Mouse (Mus musculus) embryonic facial prominence, embryonic 14.5 days (tissue): ENCODE results near the gene Anks1. TPM values are rescaled to one million over a fixed set of nuclear protein-coding genes. Genes with fewer than 3 reads are reported as not detected.

ENCODE experiments used
- ATAC-seq: fragments of 200-750 bp; cut with Nextera tagmentation; 2 replicates; pipeline ENCODE4 v1.8.0; 2017; ENCODE audit warnings: low read depth, moderate number of reproducible peaks, moderate TSS enrichment
- DNase-seq: peaks from one replicate; pipeline ENCODE4 v3.0.0-alpha.2; 2015; ENCODE audit warnings: low spot score
- H3K27ac ChIP-seq: fragments of 300-500 bp; sonication (generic); replicated peaks from 2 replicates; pipeline ENCODE4 v1.5.1; 2014; ENCODE audit warnings: low read depth, mild to moderate bottlenecking, low read length, moderate library complexity
- H3K27me3 ChIP-seq: fragments of 300-500 bp; sonication (generic); replicated peaks from 2 replicates; pipeline ENCODE4 v1.6.1; 2014; ENCODE audit warnings: low read length; ENCODE audit not compliant: control insufficient read depth, insufficient read depth
- H3K36me3 ChIP-seq: fragments of 300-500 bp; sonication (generic); 2 replicates; pipeline ENCODE4 v1.6.1; 2014; ENCODE audit warnings: low read length, mixed read lengths; ENCODE audit not compliant: control insufficient read depth, insufficient read depth
- H3K4me1 ChIP-seq: fragments of 300-500 bp; sonication (generic); 2 replicates; pipeline ENCODE4 v1.6.1; 2014; ENCODE audit warnings: antibody characterized with exemption, low read length; ENCODE audit not compliant: control insufficient read depth, insufficient read depth
- H3K4me2 ChIP-seq: fragments of 300-500 bp; sonication (generic); 2 replicates; pipeline ENCODE4 v1.6.1; 2014; ENCODE audit warnings: low read depth, mild to moderate bottlenecking, low read length, moderate library complexity, mixed read lengths
- H3K4me3 ChIP-seq: fragments of 300-500 bp; sonication (generic); 2 replicates; pipeline ENCODE4 v1.5.1; 2014; ENCODE audit warnings: low read depth, mild to moderate bottlenecking, low read length
- H3K9ac ChIP-seq: fragments of 300-500 bp; sonication (generic); 2 replicates; pipeline ENCODE4 v1.6.1; 2014; ENCODE audit warnings: low read depth, mild to moderate bottlenecking, low read length, moderate library complexity, mixed read lengths
- H3K9me3 ChIP-seq: fragments of 300-500 bp; sonication (generic); 2 replicates; pipeline ENCODE4 v1.6.1; 2016; ENCODE audit warnings: low read length; ENCODE audit not compliant: control insufficient read depth
- WGBS: fragments of 180-500 bp; shearing (Covaris S2); extraction: QIAGEN DNeasy Blood & Tissue Kit; methylation state at CpG from one replicate; pipeline ENCODE4 v1.1.7; 2014; 5-methylcytosine and 5-hydroxymethylcytosine counted together
- polyA plus RNA-seq: library from polyadenylated mRNA; unstranded; fragments of >200 nt; fragmentation: Nextera tagmentation; extraction: Ambion mirVana; gene quantifications from 2 replicates; pipeline ENCODE4 v1.2.1, GENCODE M21; 2014

The Anks1 gene
- polyA plus RNA-seq, 1 experiment from 2014 or later: 14.2 TPM

GRCm38 (mm10) chr17:28088718-28089117 is 179.6 kb downstream of the Anks1 start:
- Histone ChIP-seq H3K36me3 (no peaks in the 10 kb centered on the region), H3K9me3 (peaks cover 6% of the 10 kb centered on the region; the same call in 1 of the 2 replicates), H3K27me3 (no peaks in the 10 kb centered on the region), H3K9ac (no peak overlapping the region), H3K4me1 (0 out of 2 replicates have a peak, but pooled peaks cover 3% of the 10 kb centered on the region), H3K4me3 (no peak overlapping the region), H3K27ac (no peak overlapping the region), H3K4me2 (no peak overlapping the region)
- 96% methylated on average over 6 of the region's 6 CpGs for WGBS
- DNase-seq (no peak), ATAC-seq (no peak)

DNA sequence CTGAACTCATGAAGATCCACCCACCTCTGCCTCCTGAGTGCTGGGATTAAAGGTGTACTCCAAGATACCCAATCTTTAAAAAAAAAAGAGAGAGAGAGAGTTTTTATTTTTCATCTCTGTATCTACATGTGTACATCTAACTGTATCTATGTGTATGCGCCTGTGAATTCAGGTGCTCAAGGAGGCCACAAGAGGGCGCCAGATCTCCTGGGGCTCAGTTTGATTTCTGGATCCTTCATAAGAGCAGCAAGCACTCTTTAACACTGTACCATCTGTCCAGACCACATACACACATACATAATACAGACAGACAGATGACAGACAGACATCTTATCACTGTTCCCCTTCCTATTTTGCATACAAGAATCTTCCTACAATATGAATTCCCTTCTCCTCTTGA is 183.2 kb downstream of the Anks1 start:
- Histone ChIP-seq H3K4me1 (no peaks in the 10 kb centered on the region), H3K27me3 (no peaks in the 10 kb centered on the region), H3K4me2 (no peak overlapping the region), H3K27ac (no peak overlapping the region), H3K9me3 (peaks cover 9% of the 10 kb centered on the region; the same call in 1 of the 2 replicates), H3K9ac (no peak overlapping the region), H3K4me3 (no peak overlapping the region), H3K36me3 (no peaks in the 10 kb centered on the region)
- ATAC-seq (no peak), DNase-seq (no peak)
- WGBS: 91% methylated on average over 2 of the region's 2 CpGs

DNA sequence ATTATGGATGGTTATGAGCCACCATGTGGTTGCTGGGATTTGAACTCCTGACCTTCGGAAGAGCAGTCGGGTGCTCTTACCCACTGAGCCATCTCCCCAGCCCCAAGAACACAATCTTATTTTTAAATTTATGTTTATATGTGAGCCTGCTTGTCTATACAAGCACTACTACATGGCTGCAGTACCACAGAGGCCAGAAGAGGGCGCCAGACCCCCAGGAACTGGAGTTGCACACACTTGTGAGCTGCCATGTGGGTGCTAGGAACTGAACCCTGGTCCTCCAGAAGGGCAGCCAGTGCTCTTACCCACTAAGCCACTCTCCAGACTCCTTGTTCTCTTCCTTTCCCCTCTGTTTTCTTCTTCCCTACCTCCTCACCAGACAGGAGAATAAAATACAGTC is 184.7 kb downstream of the Anks1 start:
- 78% methylated on average over 3 of the region's 3 CpGs for WGBS
- H3K4me1 ChIP-seq: no peaks in the 10 kb centered on the region

GRCm38 (mm10) chr17:28096418-28096817 is 187.3 kb downstream of the Anks1 start:
- Histone ChIP-seq H3K27ac (no peak overlapping the region), H3K9me3 (peaks cover 9% of the 10 kb centered on the region; the same call in 1 of the 2 replicates), H3K36me3 (no peaks in the 10 kb centered on the region), H3K9ac (no peak overlapping the region), H3K4me2 (no peak overlapping the region), H3K27me3 (no peaks in the 10 kb centered on the region), H3K4me1 (no peaks in the 10 kb centered on the region), H3K4me3 (no peak overlapping the region)
- WGBS: 72% methylated on average over 10 of the region's 10 CpGs
- DNase-seq (no peak), ATAC-seq (no peak)

More for the DNA sequence above, 184.7 kb downstream of the Anks1 start:
- H3K27ac ChIP-seq: no peak overlapping the region
- H3K9ac ChIP-seq: no peak overlapping the region
- no peak for DNase-seq
- H3K4me2 ChIP-seq: no peak overlapping the region
- H3K4me3 ChIP-seq: no peak overlapping the region
- peaks cover 9% of the 10 kb centered on the region; the same call in 1 of the 2 replicates for H3K9me3 ChIP-seq
- ATAC-seq: no peak
- H3K36me3 ChIP-seq: no peaks in the 10 kb centered on the region
- no peaks in the 10 kb centered on the region for H3K27me3 ChIP-seq

GRCm38 (mm10) chr17:28097308-28097707 is 188.2 kb downstream of the Anks1 start:
- Histone ChIP-seq H3K4me1 (peaks cover 6% of the 10 kb centered on the region; the same call in 1 of the 2 replicates), H3K9ac (no peak overlapping the region), H3K36me3 (no peaks in the 10 kb centered on the region), H3K27me3 (no peaks in the 10 kb centered on the region), H3K4me3 (no peak overlapping the region), H3K27ac (no peak overlapping the region), H3K9me3 (peaks cover 7% of the 10 kb centered on the region; the same call in 1 of the 2 replicates), H3K4me2 (no peak overlapping the region)
- WGBS: 87% methylated on average over 13 of the region's 13 CpGs
- DNase-seq (no peak), ATAC-seq (no peak)

DNA sequence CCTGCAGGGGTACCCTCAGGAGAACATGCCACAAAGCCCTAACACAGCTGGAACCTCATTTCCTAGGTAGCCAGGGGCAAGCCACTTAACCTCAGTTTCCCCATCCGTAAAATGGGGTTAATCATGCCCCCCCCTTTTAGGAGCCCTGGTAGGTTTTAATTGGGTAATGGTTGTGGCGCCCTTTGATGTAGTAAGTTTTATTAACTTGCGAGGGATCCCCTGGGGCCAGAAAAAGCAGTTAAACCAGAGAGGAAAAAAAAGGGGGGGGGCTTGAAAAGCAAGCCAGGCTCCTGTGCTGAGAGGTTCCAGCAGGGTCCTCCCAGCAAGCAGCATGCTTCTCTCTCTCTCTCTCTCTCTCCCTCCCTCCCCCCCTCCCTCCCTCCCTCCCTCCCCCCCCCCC is 190.0 kb downstream of the Anks1 start:
- Histone ChIP-seq H3K9me3 (no peaks in the 10 kb centered on the region; the same call in 1 of the 2 replicates), H3K27me3 (no peaks in the 10 kb centered on the region), H3K9ac (no peak overlapping the region), H3K4me2 (no peak overlapping the region), H3K27ac (no peak overlapping the region), H3K4me1 (peaks cover 10% of the 10 kb centered on the region; the same call in 1 of the 2 replicates), H3K4me3 (no peak overlapping the region), H3K36me3 (no peaks in the 10 kb centered on the region)
- ATAC-seq: no peak
- DNase-seq: peak; percentile 41
- 30% methylated on average over 3 of the region's 3 CpGs for WGBS

DNA sequence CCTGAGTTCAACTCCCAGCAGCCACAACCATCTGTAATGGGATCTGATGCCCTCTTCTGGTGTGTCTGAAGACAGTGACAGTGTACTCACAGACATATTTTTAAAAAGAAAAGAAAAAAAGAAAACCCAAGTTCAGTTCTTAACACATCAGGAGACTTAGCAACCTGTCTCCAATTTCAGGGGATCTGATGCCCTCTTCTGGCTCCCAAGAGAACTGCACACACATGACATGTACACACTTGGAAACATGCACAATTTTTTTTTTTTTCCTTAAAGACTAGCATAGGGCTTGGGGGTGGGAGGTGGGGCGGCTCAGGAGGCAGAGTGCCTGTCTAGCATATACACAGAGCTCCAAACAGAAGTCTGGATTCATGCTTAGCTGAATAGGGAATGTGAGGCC is 191.6 kb downstream of the Anks1 start:
- Histone ChIP-seq H3K4me1 (peaks cover 10% of the 10 kb centered on the region; the same call in 1 of the 2 replicates), H3K9me3 (no peaks in the 10 kb centered on the region), H3K9ac (no peak overlapping the region), H3K36me3 (no peaks in the 10 kb centered on the region), H3K27ac (no peak overlapping the region), H3K4me2 (no peak overlapping the region), H3K27me3 (no peaks in the 10 kb centered on the region), H3K4me3 (no peak overlapping the region)
- ATAC-seq (no peak), DNase-seq (no peak)
- WGBS: 92% methylated on average over 1 of the region's 1 CpGs

DNA sequence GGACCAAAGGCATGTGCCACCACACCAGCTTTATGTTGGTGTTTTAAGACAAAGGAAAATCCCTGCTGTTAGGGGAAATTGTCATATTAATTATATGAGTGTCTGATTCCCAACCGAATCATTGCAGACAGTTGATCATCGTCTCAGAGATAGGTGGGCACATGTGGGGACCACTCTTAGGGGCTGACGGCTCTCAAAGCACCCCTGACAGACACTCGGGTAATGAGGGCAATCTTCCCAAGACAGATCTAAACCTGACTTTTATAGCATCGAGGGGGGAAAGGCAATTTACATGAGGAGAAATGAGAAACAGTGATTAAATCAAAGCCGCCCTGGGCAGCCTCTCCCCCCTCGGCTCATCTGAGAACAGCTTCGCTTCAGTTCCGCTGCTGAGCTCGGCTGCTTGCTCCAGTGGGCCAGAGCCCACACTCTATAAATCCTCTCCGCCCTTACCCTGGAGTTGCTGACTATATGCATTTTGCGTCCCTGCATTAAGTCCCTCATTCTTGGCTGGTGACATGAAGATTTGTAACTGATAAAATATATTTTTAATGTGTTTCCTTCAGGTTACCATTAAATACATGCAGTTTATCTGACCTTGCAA is 192.3 kb downstream of the Anks1 start:
- no peak overlapping the region for H3K4me2 ChIP-seq
- WGBS: 42% methylated on average over 12 of the region's 12 CpGs
- no peaks in the 10 kb centered on the region for H3K9me3 ChIP-seq
- peak; percentile 56 for DNase-seq
- no peak for ATAC-seq
- H3K9ac ChIP-seq: no peak overlapping the region
- H3K4me1 ChIP-seq: peaks cover 10% of the 10 kb centered on the region; the same call in 1 of the 2 replicates
- no peaks in the 10 kb centered on the region for H3K36me3 ChIP-seq
- no peaks in the 10 kb centered on the region for H3K27me3 ChIP-seq
- H3K27ac ChIP-seq: no peak overlapping the region
- H3K4me3 ChIP-seq: no peak overlapping the region

DNA sequence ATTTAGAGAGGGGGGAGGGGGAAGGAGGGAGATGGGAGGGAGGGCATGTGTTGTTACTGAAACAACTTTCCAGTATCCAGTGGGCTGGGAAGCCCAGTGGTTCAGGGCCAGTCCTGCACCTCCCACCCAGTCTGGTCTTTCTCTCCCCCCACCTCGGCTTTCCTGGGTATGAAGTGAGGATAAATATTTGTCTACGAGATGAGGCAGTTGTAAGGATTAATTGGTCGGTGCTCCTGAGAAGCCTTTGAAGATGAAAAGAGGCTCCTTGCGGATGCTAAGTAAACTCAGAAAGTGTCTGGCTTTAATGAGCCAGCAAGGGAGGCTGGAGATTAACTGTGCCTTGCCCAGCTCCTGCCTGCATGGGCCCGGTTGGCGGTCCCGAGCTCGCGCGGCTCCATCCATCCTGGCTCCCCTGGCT is 192.8 kb downstream of the Anks1 start:
- H3K27ac ChIP-seq: no peak overlapping the region
- 26% methylated on average over 10 of the region's 10 CpGs for WGBS
- no peaks in the 10 kb centered on the region for H3K27me3 ChIP-seq
- H3K9me3 ChIP-seq: no peaks in the 10 kb centered on the region
- H3K4me1 ChIP-seq: peaks cover 10% of the 10 kb centered on the region; the same call in 1 of the 2 replicates
- no peak overlapping the region for H3K4me2 ChIP-seq
- ATAC-seq (no peak), DNase-seq (no peak)
- H3K9ac ChIP-seq: no peak overlapping the region
- no peak overlapping the region for H3K4me3 ChIP-seq
- no peaks in the 10 kb centered on the region for H3K36me3 ChIP-seq
